Mouse (Mus musculus): ENCODE results near the gene Slit1.

Gene Slit1

DNA sequence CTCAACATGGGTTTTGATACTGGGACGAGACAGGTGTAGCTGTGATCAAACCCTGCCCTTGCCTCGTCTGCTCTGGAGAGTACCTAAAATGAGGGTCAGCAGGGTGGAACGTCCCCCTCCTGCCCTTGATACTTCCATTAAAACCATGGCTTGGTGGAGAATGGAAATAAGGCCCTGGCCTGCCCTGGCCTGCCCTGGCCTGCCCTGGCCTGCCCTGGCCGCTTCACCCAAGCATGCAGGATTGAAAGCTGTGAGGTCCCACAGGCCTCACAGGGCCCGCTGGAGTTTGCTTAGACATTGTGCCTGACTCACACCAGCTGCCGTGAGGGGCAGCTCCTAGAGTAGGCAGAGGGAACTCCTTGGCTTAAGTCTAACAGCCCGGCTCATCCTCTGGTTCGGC lies 55.6 kb downstream of the Slit1 start:
- no peak for DNase-seq (ENCODE audit: low spot score)

DNA sequence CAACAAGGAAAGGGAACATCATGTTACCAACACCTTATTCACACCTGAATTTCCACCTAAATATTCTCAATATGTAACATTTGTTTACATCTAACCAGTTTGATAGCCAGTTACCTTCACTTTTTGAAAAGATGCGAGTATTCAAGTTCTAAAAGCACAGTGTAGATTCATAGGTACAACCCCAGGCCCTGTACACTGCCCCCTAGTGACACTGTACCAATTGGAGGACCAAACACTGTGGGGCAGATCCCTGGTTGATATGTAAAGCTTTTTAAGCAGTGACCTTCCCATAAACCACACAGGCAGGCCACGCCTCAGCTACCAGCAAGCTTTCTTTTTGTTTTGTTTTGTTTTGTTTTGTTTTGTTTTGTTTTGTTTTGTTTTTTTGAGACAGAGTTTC lies 57.3 kb downstream of the Slit1 start:
- no peak for DNase-seq (ENCODE audit: low spot score)

DNA sequence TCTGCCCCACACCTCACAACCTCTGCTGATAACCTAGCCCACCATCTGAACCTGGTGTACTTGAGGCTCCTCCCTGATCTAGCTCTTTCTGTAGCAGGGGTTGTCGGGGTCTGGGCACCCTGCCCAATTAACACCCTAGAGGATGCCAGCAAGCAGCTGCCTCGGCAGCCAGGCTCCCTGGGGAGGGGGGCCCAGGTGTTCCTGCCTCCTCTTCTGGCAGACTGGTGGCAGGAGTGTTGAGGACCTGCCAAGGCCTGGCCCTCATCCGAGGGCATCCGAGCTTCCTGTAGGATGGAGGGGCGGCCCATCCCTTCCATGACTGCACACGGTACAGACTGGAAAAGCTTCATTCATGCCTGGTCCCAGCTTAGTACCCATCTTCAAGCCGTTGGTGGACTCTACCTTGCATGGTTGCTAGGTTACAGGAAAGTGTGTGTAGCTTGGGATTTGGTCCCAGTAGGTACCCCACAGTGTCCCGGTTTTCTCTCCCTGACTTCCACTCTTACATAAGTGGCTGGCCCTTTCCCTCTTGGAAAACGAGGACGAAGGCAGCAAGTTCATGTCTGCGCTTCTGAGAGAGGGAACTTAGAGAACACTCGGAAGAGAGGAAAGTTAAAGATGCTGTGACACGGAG lies 57.9 kb downstream of the Slit1 start:
- DNase-seq (ENCODE audit: low spot score): no peak

DNA sequence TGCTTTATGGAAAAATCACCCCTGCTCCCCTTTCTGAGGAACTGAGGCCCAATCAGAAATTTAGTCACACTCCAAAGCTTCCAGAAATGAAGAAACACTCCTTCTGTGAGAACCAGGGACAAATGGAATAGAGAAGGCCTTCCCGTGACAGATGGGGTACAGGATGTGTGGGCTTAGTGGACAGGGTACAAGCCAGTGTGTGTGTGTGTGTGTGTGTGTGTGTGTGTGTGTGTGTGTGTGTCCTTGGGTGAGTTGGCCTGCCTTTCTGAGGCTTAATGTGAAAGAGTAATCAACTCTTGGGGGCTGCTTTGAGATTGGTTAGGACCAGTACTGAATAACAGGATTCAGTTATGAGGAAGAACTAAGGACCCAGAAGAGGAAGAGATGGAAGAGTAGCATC lies 58.6 kb downstream of the Slit1 start:
- DNase-seq (ENCODE audit: low spot score): no peak

DNA sequence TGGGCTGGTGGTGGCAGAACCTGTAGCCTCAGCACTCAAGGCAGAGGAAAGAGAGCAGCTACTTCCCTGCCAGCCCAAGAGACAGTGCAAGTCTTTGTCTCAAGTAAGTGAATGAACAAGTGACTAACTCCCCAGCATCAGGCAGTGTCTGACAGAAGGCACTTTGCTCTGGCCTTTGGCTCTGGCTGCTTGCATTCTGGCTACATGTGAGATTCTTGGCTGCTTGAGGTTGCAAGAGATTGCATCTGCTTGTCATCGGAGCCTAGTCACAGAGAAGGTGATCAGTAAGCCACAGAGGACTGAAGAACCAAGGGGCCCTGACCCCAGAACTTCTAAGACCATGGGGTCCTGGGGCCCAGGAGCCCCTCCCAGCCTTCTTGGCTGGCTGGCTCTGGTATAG lies 59.5 kb downstream of the Slit1 start:
- DNase-seq (ENCODE audit: low spot score): no peak

DNA sequence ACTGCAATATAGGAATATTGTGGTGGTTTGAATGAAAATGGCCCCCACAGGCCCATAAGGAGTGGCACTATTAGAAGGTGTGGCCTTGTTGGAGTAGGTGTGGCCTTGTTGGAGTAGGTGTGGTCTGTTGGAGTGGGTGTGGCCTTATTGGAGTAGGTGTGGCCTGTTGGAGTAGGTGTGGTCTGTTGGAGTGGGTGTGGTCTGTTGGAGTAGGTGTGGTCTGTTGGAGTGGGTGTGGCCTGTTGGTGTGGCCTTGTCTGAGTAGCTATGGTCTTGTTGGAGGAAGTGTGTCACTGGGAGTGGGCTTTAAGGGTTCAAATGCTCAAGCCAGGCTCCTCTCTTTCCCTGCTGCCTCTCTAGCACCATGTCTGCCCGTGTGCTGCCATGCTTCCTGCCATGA lies 63.2 kb downstream of the Slit1 start:
- no peak for DNase-seq (ENCODE audit: low spot score)

DNA sequence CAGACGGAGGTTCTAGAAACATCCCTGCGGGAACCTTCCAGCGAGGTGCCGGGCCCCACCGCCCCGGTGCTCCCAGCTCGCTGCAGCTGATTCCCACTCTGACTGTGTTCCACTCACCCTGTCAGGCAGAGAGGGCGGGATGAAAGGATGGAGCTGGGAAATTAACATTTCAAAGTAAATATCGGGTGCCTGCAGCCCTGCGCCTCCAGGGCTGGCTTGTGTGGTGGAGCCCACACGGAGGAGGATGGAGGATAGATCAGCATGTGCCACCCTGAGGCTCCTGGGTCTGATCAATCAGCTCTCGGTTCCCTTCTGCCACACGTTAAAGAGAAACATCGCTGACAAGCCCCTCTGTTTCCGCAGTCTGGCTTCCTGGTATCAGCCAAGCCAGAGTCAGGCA lies 64.4 kb downstream of the Slit1 start:
- DNase-seq (ENCODE audit: low spot score): no peak

DNA sequence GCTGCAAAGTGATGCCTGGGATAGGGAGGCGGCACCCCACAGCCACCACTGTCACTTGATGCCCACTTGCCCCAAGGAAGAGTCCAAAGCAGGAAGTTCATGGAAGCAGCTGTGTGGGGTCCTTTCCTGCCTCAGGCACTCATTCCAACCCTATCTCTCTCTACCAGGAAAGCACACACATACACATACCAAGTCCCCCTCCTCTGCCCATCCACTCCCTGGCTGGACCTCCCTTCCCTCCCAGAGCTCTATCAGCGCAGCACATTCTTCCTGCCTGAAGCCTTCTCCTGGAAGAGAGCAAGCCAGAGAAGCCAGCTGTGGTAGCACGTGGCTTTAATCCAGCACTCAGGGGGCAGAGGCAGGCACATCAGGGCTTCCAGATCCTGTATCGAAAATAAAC lies 65.9 kb downstream of the Slit1 start:
- no peak for DNase-seq (ENCODE audit: low spot score)

DNA sequence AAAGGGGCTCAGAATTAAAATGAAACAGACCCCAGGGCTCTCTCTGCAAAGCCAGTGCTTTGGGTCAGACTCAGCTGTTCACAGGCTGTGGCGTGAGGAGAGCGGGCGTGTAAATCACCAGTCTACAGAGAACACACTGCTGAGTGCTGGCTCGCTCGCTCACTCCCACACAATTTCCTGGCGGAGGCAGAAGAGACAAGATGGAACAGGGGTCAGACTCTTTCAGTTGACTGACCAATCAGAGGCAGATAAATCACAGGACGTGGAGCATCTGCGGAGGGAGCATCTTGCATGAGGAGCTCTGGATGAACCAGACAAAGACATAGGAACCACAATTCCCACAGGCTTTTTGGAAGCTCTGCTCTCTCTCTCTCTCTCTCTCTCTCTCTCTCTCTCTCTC lies 67.9 kb downstream of the Slit1 start:
- no peak for DNase-seq (ENCODE audit: low spot score)

DNA sequence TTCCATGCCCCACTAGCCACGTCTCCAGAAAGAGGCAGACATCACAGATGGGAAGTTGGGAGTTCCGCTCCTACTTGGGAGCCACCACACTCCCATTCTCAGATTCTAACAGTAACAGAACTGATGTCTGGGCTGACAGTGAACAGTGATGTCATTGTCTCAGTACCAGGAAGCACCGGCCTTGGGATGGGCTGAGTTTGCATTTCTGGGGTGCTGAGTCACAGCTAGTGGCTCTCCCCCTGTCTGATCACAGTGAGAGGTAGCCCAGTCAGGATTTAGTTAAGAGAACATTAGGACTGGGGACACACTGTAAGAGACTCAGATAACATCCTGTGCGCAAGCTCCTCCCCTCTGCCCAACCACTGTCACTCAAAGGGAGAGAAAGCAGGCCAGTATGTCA lies 69.1 kb downstream of the Slit1 start:
- no peak for DNase-seq (ENCODE audit: low spot score)

DNA sequence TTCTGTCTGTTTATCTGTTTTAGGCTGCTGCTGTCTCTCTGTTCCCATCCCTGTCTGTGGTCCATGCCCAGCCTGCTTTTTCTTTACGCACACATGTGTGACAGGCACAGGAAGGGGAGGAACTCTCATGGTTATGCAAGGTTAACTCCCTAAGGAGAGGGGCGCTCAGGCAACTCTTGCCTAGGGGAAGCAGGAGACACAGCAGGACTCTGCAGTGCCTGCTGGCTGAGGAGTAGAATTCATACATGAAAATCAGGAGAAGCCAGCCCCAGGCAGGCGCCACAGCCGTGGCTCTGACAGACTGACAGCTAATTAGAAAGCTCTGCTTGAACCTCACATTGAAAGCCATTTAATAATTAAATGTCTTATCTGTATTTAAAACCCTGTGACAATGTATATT lies 70.6 kb downstream of the Slit1 start:
- DNase-seq (ENCODE audit: low spot score): no peak

DNA sequence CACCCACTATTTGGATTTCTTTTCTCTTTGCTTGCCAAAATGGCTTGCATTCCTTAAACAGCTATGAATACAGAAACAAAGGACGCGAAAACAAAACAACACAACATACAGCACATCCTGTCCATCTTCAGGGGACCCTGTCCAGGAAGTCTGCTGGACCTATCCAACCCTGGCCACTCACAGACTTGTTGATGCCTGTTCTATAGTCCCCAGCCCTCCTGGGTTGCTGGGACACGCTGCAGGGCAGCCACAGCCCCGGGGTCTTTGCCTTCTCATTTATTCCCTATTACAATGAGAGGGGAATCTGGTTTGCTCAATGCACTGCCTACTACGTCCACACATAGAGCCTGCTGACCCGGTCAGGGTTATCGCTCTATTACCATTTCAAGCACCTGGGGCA lies 72.5 kb downstream of the Slit1 start:
- no peak for DNase-seq (ENCODE audit: low spot score)

DNA sequence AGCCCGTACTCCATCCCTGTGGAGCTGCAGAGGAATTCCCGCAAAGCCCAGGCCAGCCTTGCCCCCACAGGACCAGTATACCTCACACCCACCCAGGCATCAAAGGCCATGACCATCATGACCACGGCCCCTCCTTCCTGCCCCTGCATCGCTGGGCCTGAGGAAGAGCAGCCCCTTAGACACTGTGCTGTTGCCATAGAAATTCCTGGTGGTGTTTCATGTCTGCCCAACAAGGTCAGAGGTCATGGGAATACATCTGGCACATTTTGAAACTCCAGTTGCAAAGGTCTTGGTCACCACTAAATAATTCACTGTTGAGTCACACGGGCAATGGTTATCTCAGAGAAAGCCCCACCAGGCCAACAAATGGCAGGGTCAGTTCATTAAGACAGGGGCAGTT lies 73.0 kb downstream of the Slit1 start:
- no peak for DNase-seq (ENCODE audit: low spot score)

DNA sequence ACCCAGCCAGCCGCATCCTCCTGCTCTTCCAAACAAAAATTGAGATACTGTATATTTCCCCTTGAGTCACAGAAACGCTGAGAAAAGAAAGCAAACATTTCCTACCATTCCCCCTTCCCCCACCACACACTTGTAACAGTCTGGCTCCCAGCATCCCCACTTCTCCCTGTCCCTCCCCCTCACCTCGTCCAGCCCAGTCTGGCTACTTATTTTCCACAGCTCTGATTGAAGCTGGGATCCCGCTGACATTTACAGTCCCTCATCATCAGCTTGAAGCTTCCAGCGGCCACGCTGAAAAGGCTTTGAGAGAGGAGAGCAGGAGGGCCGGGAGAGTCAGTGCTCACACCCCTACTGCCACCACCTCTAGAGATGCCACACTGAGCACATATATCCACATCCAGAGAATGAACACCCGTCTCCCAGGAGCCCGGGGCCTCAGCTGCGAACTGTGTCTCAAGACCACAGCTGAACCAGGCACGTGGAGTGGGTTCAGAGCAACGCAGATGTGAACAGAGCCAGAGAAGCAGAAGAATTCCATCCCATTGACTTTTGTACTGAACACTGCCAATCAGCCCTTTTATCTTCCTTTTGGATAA lies 73.6 kb downstream of the Slit1 start:
- DNase-seq (ENCODE audit: low spot score): no peak

DNA sequence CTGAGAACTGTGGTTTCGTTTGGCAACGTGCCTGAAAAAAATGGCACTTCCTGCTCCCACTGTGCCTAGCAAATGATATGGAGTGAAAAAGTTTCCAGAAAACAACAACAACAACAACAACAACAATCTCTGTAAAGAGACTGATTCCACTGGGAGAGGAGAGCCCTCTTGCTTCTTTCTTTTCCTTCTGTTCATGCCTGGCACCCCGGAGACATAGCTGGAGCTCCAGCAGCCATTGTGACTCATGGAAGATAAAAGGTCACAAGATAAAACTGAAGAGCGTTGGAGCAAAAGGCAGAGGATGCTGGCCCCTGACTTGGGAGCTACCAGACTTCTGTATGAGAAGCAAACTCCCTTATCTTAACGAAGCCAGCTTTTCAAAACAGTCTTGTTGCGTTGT lies 75.9 kb downstream of the Slit1 start:
- no peak for DNase-seq (ENCODE audit: low spot score)

DNA sequence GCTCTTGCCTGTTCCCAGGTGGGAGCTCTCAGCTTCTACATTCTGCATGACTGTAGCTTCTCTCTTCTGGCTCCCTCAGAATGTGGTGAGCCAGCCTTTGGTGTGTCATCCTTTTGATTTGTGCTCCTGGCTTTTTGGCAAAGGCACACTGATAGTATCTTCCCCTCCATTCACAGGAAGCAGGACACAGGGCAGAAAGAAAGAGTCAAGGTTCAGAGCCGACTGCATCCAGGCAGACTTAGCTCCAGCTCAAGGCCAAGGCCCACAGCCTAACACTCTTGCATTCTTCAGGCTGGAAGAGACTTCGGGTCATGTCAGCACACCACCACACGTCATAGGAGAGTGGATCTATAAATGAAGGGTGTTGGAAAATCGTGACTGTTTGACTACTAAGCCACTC lies 77.5 kb downstream of the Slit1 start:
- DNase-seq (ENCODE audit: low spot score): no peak

DNA sequence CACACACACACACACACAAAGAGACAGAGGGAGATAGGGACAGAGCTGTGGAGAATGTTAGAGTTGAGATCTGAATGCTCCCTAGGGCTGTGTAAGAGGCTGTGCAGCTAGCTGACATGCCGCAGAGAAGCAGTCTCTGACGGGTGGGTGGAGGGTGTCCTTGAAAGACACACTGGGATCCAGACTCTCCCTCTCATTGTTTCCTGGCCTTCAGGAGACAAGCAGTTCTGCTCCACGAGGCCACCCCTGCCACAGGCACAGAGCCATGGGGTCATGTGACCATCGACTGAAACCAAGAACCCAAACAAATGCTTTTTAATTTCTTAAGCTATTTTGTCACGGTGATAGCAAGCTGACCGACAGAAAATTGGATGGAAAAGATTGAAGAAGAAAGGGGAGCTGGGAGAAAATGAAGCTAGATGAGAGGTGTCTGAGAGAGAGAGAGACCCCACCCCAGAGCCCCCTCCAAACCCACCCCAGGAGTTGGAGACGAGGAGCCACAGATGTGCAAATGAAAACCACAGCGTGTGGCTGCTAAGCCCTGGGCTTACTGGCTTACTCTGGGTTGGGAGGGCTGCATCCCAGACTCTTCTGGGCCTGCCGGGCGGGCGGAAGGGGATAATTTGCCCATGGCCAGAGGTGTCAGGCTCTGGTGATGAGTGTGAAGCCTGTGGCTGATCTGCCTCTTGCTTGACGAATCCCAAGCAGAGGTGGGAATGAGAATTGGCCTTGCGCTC lies 79.8 kb downstream of the Slit1 start:
- no peak for DNase-seq (ENCODE audit: low spot score)

DNA sequence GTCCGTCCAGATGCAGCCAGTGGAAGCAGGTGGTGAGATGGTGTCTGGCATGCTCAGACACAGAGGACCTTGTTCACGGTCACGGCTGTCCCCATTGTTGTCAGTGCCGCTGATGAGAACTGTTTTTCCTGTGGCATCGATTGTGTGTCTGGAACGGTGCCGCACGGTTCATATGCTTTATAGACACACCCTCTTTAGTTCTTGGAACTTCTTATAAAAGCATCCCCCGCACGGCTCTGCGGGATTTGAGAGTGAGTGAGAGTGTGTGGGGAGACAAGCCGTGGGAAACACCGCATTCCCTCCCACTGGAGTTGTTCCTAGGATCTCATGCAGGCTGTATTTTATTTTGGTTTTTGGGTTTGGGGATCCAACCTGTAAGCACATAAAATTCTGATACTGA lies 82.0 kb downstream of the Slit1 start:
- no peak for DNase-seq (ENCODE audit: low spot score)

DNA sequence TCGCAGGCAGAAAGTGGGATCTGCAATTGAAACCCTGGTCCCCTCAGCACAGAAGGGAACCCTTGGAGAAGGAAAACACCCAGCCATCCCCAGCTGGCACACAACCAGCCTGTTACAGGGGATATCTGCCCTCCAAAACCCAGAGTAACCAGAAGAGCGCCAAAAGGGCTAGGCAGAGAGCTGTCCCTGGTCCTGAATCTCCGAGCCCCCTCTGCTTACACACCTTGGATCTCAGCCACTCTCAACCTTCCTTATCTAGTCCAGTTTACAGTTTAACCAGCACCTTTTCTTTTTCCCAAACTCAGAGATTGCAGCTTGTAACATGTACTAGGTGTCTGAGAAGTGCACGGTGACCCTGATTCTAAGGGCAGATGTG lies 82.5 kb downstream of the Slit1 start:
- no peak for DNase-seq (ENCODE audit: low spot score)

DNA sequence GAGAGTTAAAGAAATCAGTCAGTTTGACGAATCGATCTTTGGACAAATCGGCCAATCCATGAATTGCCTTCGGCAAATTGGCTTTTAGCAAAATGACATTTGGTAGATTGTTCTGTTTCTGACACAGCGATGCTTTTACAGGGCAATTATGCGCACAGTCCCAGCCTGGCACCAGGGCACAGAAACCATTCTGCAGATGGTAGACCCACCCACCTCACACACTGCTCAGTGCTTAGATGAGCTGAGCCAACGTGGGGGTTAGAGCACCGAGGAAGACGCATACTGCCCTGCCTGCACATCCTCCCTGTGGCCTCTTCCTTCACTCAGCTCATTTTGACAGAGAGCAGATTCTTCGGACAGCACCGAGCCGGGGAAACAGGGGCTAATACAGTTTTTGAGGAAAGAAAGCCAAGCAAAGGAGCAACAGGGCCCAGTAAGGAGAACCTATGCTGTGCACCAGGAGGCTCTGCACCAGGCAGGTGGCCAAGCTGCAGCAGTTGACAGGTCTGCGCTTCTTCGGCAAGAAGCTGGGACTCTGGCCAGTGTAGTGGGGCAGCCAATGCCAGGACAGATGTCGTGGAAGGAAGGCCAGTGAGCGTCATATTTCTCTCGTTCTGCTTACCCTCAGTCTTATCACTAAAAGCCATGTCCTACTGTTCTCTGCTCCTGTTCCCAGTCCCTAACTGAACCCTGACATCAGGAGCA lies 83.0 kb downstream of the Slit1 start:
- no peak for DNase-seq (ENCODE audit: low spot score)

DNA sequence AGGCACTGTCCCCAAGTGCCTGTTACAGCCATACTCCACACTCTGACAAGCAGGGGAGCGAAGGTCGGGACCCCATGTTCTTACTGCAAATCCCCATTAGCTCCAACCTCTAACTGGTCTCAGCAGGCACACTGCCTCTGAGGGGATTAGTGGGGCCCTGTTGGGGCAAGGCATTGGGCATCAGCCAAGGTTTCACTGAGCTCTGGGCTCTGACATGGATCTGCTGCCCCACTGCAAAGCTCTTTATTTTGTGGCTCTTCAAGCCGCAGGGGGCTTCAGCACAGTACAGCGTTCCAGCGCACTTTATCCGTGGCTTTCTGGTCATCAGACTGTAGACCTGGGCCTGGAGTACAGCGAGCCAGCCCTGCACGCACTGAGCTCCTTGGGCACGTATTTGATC lies 86.0 kb downstream of the Slit1 start:
- DNase-seq (ENCODE audit: low spot score): no peak

DNA sequence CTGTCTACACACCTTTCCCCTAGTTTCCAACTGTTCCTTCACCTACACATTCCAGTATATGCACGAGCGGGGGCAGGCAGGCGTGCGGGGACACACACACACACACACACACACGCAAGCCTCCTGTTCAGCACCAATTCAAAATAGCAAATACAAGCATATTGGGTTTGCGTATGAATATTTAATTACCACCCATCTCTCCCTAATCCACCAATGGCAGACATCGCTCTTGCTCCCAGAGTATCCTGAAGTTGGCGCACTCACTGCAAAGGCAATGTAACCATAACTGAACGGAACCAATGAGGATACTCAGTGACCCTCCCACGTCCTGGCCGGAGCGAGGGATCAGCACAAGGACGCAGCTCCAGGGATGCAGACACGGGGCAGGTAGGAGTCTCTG lies 86.8 kb downstream of the Slit1 start:
- DNase-seq (ENCODE audit: low spot score): no peak

DNA sequence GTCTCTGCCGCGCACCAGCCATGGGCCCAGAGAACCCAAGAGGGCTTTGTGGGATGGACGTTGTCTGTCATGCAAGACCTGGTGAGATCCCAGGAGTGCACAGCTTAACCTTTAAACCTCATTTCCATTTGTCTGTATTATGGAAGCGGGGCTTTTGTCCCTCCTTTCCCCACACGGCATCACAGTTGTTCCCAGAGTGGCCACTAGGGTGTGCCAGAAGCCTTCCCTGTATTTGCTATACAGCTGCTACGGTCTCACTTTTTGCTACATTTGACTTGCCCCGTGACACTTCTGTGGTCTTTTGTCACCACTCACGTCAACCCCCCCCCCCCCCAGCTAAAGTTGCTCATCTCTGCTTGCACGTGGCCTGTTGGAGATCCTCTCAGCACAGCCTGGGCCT lies 87.5 kb downstream of the Slit1 start:
- DNase-seq (ENCODE audit: low spot score): peak; percentile 41
